Mouse (Mus musculus) yolk sac, embryonic 10.5 days (tissue): ENCODE measurements around the gene Fbh1.

ENCODE experiments used
- DNase-seq: peaks from one replicate; pipeline ENCODE4 v3.0.0-alpha.2; 2017; ENCODE audit warnings: low spot score

Fbh1 gene

DNA sequence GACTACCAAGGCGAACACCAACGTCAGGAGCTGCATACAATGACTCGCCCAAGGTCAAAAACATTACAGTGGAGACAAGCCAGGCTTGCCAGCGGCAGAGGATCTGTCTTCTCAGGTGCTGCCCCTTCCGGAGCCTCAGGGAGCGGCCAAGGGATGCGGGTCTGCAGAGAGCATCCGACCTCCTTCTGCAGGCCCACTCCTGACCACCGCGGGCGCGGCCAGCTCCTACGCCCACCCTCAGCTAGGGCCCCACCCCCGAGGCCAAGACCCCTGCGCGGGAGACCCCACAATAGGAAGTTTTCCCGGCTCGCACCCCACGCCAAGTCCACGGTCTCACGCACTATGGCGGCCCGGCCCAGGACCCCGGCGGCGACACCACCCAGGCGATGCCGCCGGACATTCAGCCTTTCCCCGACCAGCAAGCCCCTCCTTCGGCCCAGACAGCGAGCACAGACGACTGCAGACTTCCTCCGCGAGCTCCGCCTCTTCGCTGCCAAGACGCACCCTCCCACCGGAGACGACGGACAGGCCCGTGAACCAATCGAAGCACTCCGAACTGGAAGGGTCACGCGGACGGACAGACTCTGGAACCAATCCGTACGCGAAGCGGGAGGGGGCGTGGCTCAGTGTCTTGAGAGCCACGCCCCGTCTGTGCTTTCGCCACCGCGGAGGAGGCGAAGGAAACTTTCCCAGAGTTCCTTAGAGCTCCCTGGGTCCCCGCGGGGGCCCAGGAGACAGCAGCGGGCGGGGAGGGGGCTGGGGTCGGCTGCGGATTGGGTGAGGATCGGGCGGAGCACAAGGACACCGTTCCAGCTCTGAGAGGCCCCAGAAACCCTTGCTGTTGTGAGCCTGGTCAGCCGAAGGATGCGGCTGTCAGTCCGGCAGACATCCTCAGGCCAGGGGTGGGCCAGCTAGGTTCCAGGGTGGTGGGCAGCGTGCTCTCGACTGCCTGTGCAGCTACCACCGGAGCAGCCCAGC, at the start of gene Fbh1, which contains the start of gene Ankrd16:
Gene Fbh1, minus strand, starts transcription at position 492 of the 978 bp plus-strand sequence.
Gene Ankrd16, plus strand, starts transcription at position 786 of the 978 bp plus-strand sequence.
- DNase-seq: peak; percentile 100

DNA sequence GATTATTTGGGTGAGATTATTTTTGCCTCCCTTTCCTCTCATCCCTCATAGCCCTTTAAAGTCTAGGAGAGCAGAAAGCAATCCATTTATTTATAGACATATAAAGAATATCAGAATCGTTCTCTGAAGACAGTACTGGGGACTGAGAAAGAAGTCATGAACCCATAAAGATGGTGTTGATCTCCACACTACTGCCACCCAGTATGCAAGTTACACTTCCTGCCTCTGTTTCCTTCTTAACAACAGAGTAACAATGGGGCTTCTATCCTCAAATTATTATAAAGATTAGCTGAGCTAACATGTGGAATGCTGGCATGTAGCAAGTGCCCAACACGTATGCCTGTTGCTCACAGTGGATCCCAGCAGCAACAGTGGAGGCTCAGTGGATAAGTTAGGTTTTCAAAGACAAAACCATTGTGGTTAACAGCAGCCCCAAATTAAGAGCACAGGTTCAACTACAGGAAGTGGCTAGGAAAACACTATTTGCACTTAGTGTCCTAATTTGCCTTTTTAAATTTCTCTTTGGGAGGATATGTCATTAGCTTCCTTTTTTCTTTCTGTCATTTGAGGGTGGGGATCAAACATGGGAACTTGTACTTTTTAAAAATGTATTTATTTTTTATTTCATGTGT, 24.0 kb upstream of the Fbh1 start:
- no peak for DNase-seq

DNA sequence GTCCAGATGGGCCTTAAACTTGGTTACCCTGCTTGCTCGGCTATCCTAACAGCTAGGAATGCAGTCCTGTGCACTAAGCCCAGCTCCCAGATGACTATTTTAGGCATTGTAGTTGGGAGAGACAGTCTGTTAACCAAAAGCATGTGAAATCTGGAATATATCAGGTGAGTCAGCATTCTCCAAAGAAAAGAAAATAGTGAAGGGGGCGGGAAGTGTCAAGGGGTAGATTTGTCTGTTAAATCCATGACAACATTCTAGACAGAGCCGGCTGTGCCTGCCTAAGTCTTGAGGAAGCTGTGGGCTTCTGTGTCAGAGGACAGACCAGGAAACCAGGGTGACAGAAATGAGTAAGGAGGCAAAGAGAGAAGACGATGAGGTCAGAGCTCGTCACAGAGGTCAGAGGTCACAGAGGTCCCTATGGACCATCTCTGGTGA, 20.6 kb upstream of the Fbh1 start:
- DNase-seq: peak; percentile 14

DNA sequence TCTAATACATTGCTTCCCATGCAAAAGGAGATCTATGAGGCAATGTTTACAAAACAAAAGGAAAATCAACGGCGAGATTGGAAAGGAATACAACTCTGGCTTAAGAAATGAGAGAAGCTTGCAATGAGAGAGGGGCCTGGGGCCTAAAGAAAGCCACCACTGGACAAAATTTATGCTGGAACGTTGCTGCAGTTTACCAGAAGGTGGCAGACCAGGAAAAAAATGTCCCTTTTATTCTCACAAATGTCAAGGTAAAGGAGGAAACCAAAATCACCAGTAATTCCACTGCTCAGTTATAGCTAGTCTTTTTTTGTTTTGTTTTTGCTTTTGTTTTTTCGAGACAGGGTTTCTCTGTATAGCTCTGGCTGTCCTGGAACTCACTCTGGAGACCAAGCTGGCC, 17.3 kb upstream of the Fbh1 start:
- DNase-seq: no peak

DNA sequence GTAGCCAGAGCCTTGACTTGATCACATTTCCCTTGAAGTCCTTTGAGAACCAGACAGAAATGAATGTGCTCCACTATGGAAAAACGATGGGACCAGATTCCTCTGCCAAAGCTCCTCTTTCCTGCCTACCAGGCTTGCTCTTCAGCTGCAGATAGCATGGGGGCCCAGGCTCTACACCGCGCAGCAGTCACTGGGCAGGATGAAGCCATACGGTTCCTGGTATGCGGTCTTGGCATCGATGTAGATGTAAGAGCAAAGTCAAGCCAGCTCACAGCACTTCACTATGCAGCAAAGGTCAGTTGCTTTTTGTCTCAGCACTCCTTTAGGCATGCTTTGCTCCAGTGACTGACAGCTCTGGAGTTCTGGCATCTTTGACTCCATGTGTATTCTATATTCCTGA, 6.8 kb upstream of the Fbh1 start:
- no peak for DNase-seq

DNA sequence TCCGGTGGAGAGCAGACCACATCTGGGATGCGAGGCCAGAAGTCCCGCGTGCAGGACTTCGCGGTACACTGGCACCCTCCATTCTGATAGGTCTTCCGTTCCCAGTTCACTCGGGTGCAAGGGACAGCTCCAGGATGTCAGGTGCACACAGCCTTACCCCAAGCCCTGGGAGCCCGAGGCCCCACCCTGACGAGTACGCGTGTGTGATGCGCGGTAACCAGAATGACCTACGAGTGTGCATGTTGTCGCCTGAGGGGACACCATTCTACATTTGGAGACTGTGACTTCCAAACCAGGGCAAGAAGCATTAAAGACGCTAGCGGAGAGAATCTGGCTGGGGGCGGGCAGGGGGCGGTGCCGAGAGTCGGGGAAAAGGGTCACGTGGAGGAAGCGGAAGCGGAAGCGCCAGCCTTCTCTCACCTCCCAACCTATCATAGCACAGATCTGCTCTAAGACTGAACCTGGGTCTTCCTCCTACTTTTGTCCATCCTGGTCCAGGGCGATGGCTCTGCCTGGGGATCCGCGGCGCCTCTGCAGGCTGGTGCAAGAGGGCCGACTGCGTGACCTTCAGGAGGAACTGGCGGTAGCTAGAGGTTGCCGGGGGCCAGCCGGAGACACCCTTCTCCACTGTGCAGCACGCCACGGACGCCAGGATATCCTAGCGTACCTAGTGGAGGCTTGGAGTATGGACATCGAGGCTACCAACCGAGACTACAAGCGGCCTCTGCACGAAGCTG, 873 bp upstream of the Fbh1 start:
- peak; percentile 91 for DNase-seq

DNA sequence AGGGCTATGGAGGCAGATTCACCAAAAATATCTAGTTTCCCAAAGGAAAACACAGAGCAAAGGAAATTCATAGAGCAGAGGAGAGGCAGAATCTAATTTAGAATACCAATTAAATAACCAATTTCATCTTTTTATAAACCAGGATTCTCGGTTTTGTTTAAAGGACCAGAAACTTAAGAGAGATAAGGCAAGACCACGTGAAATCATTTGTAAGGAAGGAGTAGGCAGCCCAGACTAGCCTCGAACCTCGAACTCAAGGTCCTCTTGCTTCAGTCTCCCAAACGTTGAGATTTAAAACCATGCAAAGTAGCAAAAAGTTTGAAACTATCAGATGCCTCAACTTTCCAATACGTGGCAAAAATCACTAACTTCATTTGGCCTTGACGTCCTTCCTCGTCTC, 967 bp downstream of the Fbh1 start:
- DNase-seq: no peak

DNA sequence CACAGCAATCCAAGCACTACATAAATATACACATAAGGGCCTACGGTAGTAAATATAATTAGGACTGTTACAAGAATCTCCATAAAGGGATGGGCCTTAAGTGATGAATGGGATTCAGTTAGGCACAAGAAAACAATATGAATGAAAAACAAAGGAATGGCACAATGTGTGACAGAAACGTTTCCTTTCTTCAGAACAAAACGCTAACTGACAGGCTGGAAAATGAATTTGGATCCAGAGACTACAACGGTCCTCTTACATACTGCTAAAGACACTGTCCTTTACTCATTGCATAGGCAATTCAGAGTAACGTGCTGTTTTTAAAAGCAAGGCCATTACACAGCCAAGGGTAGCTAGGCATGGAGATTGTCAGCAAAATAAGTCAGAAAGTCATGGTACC, 2.3 kb downstream of the Fbh1 start:
- DNase-seq: no peak

DNA sequence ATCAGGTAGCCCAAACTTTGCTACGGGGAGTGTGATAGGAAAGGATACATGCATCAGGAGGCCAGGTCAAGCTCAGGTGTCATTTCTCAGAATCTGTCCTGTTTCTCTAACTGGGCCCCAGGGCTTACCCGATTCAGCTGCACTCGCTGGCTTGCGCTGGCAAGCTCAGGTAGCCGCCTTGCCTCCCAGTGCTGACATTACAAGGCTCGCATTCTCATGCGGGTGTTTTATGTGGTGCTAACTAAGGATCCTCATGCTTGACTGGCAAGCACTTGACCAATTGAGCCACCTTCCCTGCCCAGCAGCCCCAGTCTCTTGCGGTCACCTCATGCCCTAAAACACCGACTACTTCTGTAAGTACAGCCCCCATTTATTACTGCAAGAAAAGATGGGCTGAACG, 3.0 kb downstream of the Fbh1 start:
- no peak for DNase-seq

DNA sequence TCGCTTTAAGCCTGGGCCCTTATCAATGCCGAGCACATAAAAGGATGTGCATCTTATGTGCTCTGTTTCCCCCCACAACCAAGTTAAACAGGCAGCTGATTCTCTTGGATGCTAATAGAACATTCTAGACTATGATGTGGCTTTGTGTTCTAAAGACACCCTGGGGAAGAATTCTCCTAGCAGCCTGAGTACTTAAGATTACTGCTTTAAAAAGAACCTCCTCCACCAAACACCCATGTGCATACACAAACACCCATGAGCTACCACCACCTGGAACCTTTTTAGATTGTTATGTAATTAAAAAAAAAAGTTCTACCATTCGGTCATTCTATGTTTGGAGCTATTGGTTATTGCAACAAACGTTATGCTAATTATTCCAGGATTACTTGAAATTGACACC, 5.0 kb downstream of the Fbh1 start:
- no peak for DNase-seq

DNA sequence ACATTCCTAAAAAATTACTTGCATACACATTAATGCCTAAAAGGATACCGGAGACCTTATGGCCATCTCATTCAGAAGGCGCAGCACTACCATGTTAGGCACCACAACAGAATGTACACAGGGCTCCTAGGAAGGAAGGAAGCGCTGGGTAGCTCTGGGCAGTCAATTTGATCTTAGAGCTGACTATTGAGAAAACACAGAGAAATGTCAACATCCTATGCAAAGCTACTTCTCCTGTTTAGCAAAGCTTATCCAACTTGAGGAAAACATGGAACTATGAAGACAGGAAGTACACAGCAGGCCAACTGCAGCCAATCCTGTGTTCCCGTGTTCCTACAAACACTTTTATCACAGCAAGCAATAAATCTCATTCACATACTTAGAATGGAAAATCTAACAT, 5.7 kb downstream of the Fbh1 start:
- no peak for DNase-seq

DNA sequence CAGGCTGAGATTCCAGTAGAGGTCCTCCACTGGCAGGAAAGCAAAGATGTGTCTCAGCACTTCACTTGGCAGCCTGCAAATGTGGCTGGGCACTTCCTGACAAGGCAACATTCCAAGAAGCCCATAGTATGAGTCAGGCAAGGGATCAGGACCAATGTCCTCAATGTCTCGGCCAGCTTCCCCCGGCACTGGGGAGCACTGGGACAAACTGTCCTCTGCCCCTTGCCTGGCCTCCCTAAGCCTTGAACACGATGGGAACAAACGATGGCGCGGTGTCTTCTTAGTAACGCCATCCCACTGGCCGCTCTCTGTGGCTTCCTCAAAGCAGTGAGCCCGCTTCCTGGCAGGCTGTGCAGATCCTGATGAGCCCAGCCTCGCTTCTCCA, 10.2 kb downstream of the Fbh1 start:
- no peak for DNase-seq

DNA sequence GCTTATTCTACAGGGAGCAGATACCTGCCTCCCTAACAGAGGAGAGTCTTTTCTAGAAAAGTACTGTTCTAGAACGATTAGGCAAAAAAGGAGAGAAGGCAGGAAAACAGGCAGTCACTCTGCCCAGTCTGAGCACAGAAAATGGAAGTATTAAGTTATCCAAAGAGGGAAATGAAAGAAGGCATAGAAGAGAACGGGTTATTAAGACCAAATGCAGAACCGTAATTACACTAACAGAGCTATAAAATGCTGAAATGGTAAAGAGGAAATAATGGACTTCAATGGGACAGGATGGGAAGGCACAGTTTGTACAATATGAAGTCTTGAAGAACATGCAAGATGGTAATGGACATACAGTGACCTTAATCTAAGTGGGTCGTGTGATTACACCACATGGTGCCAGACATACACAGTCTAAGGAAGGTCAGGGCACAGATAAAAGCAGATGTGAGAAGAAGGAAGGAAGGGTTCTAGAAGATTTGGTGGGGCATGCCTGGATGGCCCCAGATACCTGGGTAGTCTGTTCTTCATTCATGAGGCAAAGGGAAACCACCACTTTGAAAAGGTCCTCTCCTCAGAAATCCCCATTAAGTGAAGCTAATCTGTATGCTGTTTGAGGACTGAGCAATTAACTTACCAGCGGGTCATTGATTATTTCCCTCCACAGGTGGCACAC, 10.8 kb downstream of the Fbh1 start:
- no peak for DNase-seq

DNA sequence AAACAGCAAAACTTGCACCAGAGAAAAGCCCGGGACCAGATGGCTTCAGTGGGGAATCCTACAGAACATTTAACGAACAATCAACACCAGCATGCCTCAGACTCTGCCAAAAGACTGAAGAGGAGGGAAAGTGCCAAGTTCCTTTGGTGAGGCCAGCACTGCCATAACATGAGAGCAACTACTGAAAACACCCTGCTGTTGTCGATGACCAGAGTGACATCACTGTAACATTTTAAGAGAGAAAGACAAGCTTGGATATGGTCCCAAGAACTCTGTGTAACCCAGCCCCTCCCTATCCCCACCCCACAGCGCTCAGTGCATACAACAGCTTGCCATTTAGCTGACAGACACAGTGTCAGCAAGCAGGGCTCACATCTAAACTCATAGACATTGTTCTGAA, 11.7 kb downstream of the Fbh1 start:
- DNase-seq: no peak

DNA sequence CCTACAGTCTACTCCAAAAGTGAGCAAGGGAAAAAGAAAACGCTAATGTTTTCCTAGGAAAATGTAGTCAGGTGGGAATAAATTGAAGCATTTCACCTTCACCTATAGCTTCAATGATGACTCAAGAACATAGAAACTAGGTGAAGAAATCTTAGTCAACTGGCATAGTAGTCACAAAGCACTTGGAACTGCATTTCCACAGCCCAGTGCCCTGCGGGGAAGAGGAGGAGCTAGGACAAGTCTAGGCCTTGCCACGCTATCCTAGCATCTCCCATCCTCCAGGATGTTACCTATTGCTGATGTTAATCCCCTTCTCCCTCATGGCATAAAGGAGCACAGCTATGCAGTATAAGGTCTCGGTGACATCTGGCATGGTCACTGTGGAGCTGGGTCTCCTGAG, 14.8 kb downstream of the Fbh1 start:
- DNase-seq: no peak

DNA sequence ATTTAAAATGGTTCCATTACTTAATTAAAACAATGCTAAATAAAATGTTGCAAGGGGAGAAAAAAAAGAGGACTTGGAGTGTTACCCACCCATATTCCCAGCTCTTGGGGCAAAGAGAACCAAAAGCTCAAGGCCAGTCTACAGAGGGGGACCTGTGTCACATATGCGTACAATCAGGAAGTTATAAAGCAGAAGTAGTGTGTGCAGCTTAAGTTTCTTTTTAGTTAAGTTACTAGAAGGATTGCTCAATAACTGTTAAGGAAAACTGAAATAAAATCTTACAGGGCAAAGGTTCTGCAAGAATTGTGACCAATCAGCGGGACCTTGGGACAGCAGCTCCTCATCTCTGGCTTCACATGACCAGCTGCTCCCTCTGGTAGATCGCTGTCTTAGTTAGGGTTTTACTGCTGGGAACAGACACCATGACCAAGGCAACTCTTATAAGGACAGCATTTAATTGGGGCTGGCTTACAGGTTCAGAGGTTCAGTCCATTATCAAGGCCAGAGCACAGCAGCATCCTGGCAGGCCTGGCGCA, 37.8 kb downstream of the Fbh1 start:
- DNase-seq: no peak

DNA sequence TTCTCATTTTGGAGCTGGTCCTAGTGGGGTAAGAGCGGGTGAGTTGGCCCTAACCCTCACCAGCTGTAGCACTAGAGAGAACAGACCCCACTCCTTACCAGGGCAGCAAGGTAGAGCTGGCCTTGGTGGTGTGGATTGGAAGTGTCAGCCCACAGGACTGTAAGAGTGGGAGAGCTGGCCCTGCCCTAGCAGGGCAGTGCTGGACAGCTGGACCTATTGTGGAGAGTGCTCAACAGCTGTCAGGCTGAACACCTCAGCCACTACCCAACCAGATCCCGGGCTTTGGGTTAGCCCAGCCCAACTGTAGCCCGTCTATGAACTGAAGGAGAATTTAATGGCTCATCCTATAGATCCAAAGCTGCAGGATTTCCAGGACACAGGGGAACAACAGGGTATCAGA, 38.6 kb downstream of the Fbh1 start:
- DNase-seq: no peak

DNA sequence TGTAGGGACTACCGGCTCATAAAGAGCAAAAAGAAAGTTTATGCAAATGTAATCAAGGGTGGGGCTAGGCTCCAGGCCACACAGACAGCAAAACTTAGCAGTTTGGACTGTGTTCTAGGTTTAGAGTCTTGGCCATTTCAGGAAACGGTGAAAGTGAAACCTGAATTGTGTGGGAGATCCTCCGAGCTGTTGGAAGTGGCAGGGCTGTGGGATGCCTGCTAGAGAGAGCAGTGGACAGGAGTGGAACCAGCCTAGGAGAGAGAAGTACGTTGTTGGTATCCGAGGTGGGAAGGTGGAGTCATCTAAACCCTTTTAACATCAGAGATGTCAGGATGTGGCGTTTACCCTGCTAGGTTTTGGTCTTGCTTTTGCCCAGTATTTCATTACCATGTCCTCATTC, 41.5 kb downstream of the Fbh1 start:
- no peak for DNase-seq

DNA sequence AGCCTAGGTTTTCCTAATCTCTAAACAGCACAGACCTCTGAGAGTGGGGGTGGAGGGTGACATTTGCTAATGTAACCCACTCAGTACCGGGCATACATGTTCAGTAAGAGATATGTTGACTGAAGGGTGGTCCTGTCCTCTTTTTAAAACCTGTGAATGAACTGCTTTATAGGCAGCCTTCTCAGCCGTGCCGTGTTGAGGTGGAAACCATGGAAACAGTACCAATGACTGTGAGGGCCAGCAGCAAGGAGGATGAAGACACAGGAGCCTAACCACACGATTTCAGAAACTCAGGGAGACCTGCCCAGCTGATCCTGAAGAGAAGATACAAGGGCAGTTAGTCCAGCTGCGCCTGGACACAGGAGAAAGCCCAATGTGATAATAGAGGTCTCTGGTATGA, 44.4 kb downstream of the Fbh1 start:
- no peak for DNase-seq

DNA sequence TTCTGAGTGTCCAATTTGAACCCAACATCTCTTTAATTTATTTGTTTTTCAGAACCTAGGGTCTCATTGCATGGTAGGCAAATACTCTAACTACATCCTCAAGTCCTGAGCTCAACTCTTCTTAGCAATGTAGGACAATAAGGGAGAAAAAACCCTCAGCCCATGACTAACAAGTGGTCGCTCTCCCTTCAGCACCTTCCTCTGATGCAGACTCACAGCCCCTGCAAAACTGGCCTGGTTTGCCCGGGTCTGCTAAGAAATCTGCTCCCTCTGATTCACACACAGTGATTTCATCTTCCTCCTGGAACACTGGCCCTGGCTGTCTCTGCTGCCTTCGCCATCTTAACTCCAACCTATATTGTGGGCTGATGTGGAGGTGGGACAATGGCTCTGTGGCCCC, 48.3 kb downstream of the Fbh1 start:
- no peak for DNase-seq

DNA sequence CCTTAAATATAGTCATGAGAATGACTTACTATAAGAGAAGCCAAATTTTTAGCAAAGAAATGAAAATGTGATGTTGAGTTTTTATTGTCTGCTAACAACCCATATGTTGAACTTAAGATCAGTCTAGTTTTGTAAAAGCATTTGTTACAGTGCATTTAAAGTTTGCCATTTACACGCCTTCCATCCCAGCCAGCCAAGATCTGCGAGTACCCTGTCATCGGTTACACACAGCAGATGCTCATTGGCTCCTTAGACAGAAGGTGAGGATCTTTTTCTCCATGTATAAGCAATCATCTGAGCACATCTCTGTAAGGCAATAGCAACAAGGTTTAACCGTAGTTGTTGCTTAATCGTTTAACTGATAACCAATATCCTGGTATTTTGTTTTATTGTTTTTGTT, 49.8 kb downstream of the Fbh1 start:
- DNase-seq: no peak

DNA sequence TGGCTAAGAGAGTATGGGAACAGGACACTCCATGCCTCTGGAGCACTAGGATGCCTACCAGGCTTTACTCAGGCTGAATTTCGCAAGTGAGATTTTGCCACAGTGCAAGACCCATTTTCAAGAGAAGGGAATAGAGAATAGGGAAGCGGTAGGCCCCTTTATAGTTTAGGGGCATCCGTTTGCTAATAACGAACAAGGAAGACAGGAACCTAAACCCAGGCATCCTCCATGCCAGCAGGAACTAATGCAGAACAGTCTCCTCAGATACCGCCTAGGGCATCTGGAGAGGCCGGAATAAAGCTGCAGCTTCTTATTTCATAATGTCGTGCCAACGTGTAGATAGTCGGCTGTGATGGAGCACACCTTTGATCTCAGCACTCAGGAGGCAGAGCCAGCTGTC, 54.8 kb downstream of the Fbh1 start:
- DNase-seq: no peak
